Mouse (Mus musculus): ENCODE measurements around the gene Wdr83os. TPM values are rescaled to one million over a fixed set of nuclear protein-coding genes. Genes with fewer than 3 reads are reported as not detected.

Wdr83os gene
- polyA plus RNA-seq, 1 experiment from 2014 or later, result 136 TPM

GRCm38 (mm10) chr8:85122995-85123394 lies 42.5 kb downstream of the Wdr83os start, which contains the start of gene Zfp791:
TSS of gene Zfp791 (minus strand) at chr8:85123095.
- 0 out of 2 replicates have a peak, but pooled peaks cover 3% of the 10 kb centered on the region for H3K4me1 ChIP-seq (replicated peaks; ENCODE audit: control insufficient read depth, insufficient read depth, low read length)
- WGBS, result 76% methylated on average over 3 of the region's 3 CpGs
- H3K4me2 ChIP-seq (replicated peaks), result no peak within 1 kb of the TSS
- DNase-seq (ENCODE audit: low spot score) (no peak), ATAC-seq (ENCODE audit: low FRiP score) (no peak)
- H3K27me3 ChIP-seq (ENCODE audit: control insufficient read depth, insufficient read depth, low read length), result no peaks in the 10 kb centered on the region
- H3K9ac ChIP-seq, result no peak within 1 kb of the TSS
- H3K9me3 ChIP-seq (ENCODE audit: control insufficient read depth, low read length), result no peaks in the 10 kb centered on the region
- H3K4me3 ChIP-seq (replicated peaks; ENCODE audit: low read length), result no peak within 1 kb of the TSS
- no peaks in the 10 kb centered on the region for H3K36me3 ChIP-seq (replicated peaks; ENCODE audit: control insufficient read depth, insufficient read depth)
- no peak within 1 kb of the TSS for H3K27ac ChIP-seq

GRCm38 (mm10) chr8:85123691-85124090 lies 43.2 kb downstream of the Wdr83os start:
- no peak overlapping the region for H3K27ac ChIP-seq
- DNase-seq (ENCODE audit: low spot score) (peak; percentile 19), ATAC-seq (ENCODE audit: low FRiP score) (no peak)
- no peaks in the 10 kb centered on the region for H3K9me3 ChIP-seq (ENCODE audit: control insufficient read depth, low read length)
- H3K4me1 ChIP-seq (replicated peaks; ENCODE audit: control insufficient read depth, insufficient read depth, low read length), result 0 out of 2 replicates have a peak, but pooled peaks cover 3% of the 10 kb centered on the region
- H3K27me3 ChIP-seq (ENCODE audit: control insufficient read depth, insufficient read depth, low read length), result no peaks in the 10 kb centered on the region
- no peak overlapping the region for H3K4me3 ChIP-seq (replicated peaks; ENCODE audit: low read length)
- H3K36me3 ChIP-seq (replicated peaks; ENCODE audit: control insufficient read depth, insufficient read depth), result no peaks in the 10 kb centered on the region
- H3K4me2 ChIP-seq (replicated peaks), result no peak overlapping the region
- no peak overlapping the region for H3K9ac ChIP-seq
- 94% methylated on average over 8 of the region's 8 CpGs for WGBS

Small RNAs within 50 kb of the gene (microRNA-seq; reads per million reads assigned to microRNA genes)
- gene Gm23388 (0.65 reads per million), gene Mir7070 (0.81 reads per million)

Other genes with a start within 250 kb of the Wdr83os start
- gene Gadd45gip1, start 249.2 kb upstream of the Wdr83os start, polyA plus RNA-seq (2014; fragmentation: Nextera tagmentation; extraction: Ambion mirVana), result 35.0 and 37.4 TPM in 2 replicates
- 75.7 and 81.1 TPM in 2 replicates for gene Rad23a, start 240.1 kb upstream of the Wdr83os start, polyA plus RNA-seq (2014; fragmentation: Nextera tagmentation; extraction: Ambion mirVana)
- 574 and 709 TPM in 2 replicates for gene Calr, start 233.8 kb upstream of the Wdr83os start, polyA plus RNA-seq (2014; fragmentation: Nextera tagmentation; extraction: Ambion mirVana)
- gene Farsa, start 223.8 kb upstream of the Wdr83os start, polyA plus RNA-seq (2014; fragmentation: Nextera tagmentation; extraction: Ambion mirVana), result 87.8 and 93.4 TPM in 2 replicates
- gene Syce2, start 208.6 kb upstream of the Wdr83os start, polyA plus RNA-seq (2014; fragmentation: Nextera tagmentation; extraction: Ambion mirVana), result 27.7 and 32.5 TPM in 2 replicates
- 25.6 and 29.8 TPM in 2 replicates for gene Gcdh, start 186.8 kb upstream of the Wdr83os start, polyA plus RNA-seq (2014; fragmentation: Nextera tagmentation; extraction: Ambion mirVana)
- 0.70 and 0.91 TPM in 2 replicates for gene Klf1, start 178.8 kb upstream of the Wdr83os start, polyA plus RNA-seq (2014; fragmentation: Nextera tagmentation; extraction: Ambion mirVana)
- 3.3 and 6.0 TPM in 2 replicates for gene Dnase2a, start 172.2 kb upstream of the Wdr83os start, polyA plus RNA-seq (2014; fragmentation: Nextera tagmentation; extraction: Ambion mirVana)
- gene Mast1, start 143.4 kb upstream of the Wdr83os start, polyA plus RNA-seq (2014; fragmentation: Nextera tagmentation; extraction: Ambion mirVana), result 69.7 and 76.5 TPM in 2 replicates
- 1.1 and 1.8 TPM in 2 replicates for gene Rtbdn, start 133.7 kb upstream of the Wdr83os start, polyA plus RNA-seq (2014; fragmentation: Nextera tagmentation; extraction: Ambion mirVana)
- gene Gm49661, start 111.3 kb upstream of the Wdr83os start, polyA plus RNA-seq (2014; fragmentation: Nextera tagmentation; extraction: Ambion mirVana), result not detected in 2 replicates
- gene Prdx2, start 111.2 kb upstream of the Wdr83os start, polyA plus RNA-seq (2014; fragmentation: Nextera tagmentation; extraction: Ambion mirVana), result 1,143 and 1,221 TPM in 2 replicates
- gene Rnaseh2a, start 111.0 kb upstream of the Wdr83os start, polyA plus RNA-seq (2014; fragmentation: Nextera tagmentation; extraction: Ambion mirVana), result 47.8 and 48.4 TPM in 2 replicates
- gene Junb, start 102.0 kb upstream of the Wdr83os start, polyA plus RNA-seq (2014; fragmentation: Nextera tagmentation; extraction: Ambion mirVana), result 6.0 and 6.2 TPM in 2 replicates
- gene Hook2, start 90.1 kb upstream of the Wdr83os start, polyA plus RNA-seq (2014; fragmentation: Nextera tagmentation; extraction: Ambion mirVana), result 24.6 and 27.3 TPM in 2 replicates
- not detected in 2 replicates for gene Best2, start 66.2 kb upstream of the Wdr83os start, polyA plus RNA-seq (2014; fragmentation: Nextera tagmentation; extraction: Ambion mirVana)
- gene Asna1, start 55.5 kb upstream of the Wdr83os start, polyA plus RNA-seq (2014; fragmentation: Nextera tagmentation; extraction: Ambion mirVana), result 121 and 137 TPM in 2 replicates
- 162 and 165 TPM in 2 replicates for gene Trir, start 53.9 kb upstream of the Wdr83os start, polyA plus RNA-seq (2014; fragmentation: Nextera tagmentation; extraction: Ambion mirVana)
- gene Tnpo2, start 43.8 kb upstream of the Wdr83os start, polyA plus RNA-seq (2014; fragmentation: Nextera tagmentation; extraction: Ambion mirVana), result 42.4 and 46.4 TPM in 2 replicates
- 63.0 and 68.9 TPM in 2 replicates for gene Fbxw9, start 20.7 kb upstream of the Wdr83os start, polyA plus RNA-seq (2014; fragmentation: Nextera tagmentation; extraction: Ambion mirVana)
- 1.4 TPM in 1 of 2 replicates, not detected in the other for gene Gm5741, start 12.8 kb upstream of the Wdr83os start, polyA plus RNA-seq (2014; fragmentation: Nextera tagmentation; extraction: Ambion mirVana)
- 105 and 113 TPM in 2 replicates for gene Dhps, start 9.0 kb upstream of the Wdr83os start, polyA plus RNA-seq (2014; fragmentation: Nextera tagmentation; extraction: Ambion mirVana)
- gene Wdr83, start 566 bp downstream of the Wdr83os start, polyA plus RNA-seq (2014; fragmentation: Nextera tagmentation; extraction: Ambion mirVana), result 41.2 and 43.9 TPM in 2 replicates
- gene Man2b1, start 2.5 kb downstream of the Wdr83os start, polyA plus RNA-seq (2014; fragmentation: Nextera tagmentation; extraction: Ambion mirVana), result 17.3 and 20.1 TPM in 2 replicates
- 3.6 TPM in 2 replicates for gene Zfp791, start 42.4 kb downstream of the Wdr83os start, polyA plus RNA-seq (2014; fragmentation: Nextera tagmentation; extraction: Ambion mirVana)
- not detected in 2 replicates for gene Cks1brt, start 71.2 kb downstream of the Wdr83os start, polyA plus RNA-seq (2014; fragmentation: Nextera tagmentation; extraction: Ambion mirVana)
- gene Olfr371, start 145.2 kb downstream of the Wdr83os start, polyA plus RNA-seq (2014; fragmentation: Nextera tagmentation; extraction: Ambion mirVana), result not detected in 2 replicates
- 71.8 and 74.2 TPM in 2 replicates for gene Orc6, start 218.9 kb downstream of the Wdr83os start, polyA plus RNA-seq (2014; fragmentation: Nextera tagmentation; extraction: Ambion mirVana)
- 179 and 200 TPM in 2 replicates for gene Vps35, start 219.1 kb downstream of the Wdr83os start, polyA plus RNA-seq (2014; fragmentation: Nextera tagmentation; extraction: Ambion mirVana)

Measured in hindbrain, embryonic 14.5 days (tissue).